Mouse (Mus musculus): ENCODE measurements at regions not wholly inside any gene's neighbourhood (a gene's known extent, or its start where the extent isn't known, plus 50 kb on each side); places are given as distances from the start of the nearest gene placed in this dataset.
A peak's percentile ranks its signal among the peaks of the same experiment; 100 is the strongest.
"Not testable (repeated sequence)": the region's sequence is repeated elsewhere in the genome, so short reads cannot be mapped to it uniquely, and the experiment has no call there.

DNA sequence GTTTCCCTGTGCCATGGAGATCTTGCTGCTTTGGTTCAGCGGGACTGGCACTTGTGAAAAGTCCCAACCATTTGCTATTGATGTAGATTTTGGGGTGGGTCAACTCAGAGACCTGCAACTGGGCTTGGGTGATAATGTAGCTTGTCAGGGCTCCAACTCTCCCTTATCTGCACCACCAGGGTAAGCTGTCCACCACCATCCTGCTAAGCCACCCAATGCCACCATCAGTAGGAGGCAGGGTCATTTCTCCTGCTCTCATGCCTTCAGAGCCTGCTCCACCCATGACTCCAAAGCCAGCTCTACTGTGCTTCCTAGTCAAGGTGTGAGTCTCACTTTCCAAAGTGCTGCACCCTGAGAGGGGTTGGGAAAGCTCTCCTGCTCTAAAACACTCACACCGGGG lies 776.2 kb downstream of the Diaph2 start:
- DNase-seq: no peak

- no peak for DNase-seq
These were observed 783.9 kb downstream of the Diaph2 start for GRCm38 (mm10) chrX:130533171-130534156.

- DNase-seq: not testable (repeated sequence)
These were observed 789.2 kb downstream of the Diaph2 start for GRCm38 (mm10) chrX:130538771-130539170.

GRCm38 (mm10) chrX:130548001-130548400 lies 798.5 kb downstream of the Diaph2 start:
- no peak for DNase-seq

DNA sequence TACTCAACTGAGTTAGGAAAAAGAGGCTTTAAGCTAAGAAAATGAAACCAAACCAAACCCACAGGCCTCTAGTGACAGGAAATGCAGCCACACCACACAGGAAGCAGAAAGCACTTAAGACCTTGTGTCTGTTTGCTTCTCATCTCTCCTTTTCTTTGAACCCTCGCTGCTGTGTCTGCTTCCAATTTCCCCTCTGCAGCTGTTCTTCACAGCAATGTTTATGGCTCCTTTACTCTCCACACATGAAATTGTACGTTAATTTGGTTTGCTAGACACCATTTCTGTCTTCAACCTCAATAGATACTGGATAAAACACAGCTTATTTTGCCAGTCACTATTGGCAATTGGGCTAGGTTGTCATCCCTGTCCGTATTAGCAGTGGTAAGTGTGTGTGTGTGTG lies 799.7 kb downstream of the Diaph2 start:
- DNase-seq: peak; percentile 12 to 19

- DNase-seq: peak in 1 of 2 experiments; percentile 3
These were observed 800.4 kb downstream of the Diaph2 start for GRCm38 (mm10) chrX:130549925-130550324.

DNA sequence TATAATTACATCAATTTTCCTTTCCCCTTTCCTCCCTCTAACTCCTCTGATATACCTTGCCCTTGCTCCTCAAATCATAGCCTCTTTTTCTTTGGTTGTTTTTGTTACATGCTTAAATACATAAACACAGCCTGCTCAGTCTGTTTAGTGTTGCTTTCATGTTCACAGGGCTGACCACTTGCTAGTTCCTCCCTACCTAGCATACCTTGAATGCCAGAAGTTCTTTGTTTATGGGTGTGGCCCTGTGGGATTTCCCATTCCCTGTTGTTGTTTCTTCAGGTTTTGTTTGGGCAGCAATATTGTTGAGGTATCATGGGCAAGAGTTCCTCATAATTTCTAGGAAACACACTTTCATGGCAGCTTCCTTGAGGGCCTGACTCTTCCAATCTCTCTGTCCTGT lies 807.7 kb downstream of the Diaph2 start:
- DNase-seq: no peak

DNA sequence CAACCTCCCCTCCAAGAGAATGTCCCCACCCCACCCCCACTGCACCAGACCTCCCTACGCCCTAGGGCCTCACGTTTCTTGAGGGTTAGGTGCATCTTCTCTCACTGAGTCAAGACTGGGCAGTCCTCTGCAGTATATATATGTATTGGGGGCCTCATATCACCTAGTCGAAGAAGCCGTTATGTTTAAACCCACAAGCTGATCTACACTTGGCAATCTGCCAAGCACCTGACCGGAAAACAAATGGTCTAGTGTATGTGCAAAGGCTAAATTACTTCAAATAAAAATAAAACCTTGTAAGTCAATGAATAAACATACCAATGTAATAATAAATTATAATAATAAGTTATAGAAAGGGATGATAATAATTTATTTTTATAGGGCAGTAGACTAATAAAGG lies 828.2 kb downstream of the Diaph2 start:
- DNase-seq: no peak

DNA sequence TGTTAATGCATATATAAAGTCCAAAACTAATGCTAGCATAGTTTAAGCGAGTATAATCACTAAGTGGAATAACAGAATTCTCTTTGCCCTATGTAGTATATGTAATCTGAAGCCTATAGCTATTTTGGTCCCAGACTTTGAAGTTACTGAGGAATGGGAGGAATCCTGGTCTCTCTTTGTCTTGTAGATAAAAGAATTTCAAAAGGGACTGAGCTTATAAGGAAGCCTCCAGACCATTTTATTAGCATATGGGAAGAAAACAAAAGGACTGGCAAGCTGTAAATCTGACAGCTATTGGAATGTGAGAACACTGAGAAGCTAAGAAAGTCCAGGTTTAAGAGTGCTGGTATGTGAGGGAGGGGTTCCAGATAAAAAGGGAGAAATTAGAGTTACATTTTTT lies 847.1 kb downstream of the Diaph2 start:
- DNase-seq: no peak

DNA sequence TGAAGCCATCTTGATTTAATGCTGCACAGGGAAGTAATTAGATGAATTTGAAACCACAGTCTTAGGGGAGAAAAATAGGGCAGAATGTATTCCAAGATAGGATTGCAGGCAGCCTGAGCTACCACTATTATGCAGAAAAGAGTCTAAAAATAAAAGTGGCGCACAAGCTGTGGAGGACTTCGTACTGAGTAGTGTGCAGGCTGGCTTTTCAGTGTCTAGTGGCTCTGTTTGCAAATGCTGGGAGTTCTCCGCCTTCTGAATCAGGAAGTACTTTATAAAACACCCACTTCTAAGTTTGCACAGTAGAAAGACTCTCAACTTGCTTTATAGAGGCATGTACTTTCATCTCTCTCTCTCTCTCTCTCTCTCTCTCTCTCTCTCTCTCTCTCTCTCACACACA lies 852.4 kb downstream of the Diaph2 start:
- DNase-seq: no peak

GRCm38 (mm10) chrX:130638513-130638912 lies 889.0 kb downstream of the Diaph2 start:
- no peak for DNase-seq

GRCm38 (mm10) chrX:130655815-130656214 lies 906.3 kb downstream of the Diaph2 start:
- DNase-seq: no peak

GRCm38 (mm10) chrX:130684381-130684780 lies 934.8 kb downstream of the Diaph2 start:
- DNase-seq: no peak

- DNase-seq: no peak
These were observed 959.4 kb downstream of the Diaph2 start for GRCm38 (mm10) chrX:130708929-130709328.

DNA sequence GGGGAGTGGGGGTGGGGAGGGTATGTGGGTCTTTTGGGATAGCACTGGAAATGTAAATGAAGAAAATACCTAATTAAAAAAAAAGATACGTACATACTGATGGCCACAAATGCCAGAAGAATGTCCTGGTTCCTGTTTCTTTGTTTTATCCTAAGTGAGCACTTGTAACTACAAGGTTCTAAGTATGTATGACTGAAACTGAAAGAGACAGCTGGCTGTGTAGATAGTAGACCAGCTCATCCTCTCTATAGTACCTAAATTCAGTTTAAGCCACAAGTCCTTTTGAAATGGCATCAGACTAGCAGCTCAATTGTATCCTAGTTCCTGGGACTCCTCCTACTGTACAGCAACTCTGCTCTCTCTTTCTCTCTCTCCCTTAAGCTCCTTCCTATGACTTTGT lies 994.6 kb downstream of the Diaph2 start:
- not testable (repeated sequence) for DNase-seq
